Mouse (Mus musculus): ENCODE results near the gene Ahnak.

DNA sequence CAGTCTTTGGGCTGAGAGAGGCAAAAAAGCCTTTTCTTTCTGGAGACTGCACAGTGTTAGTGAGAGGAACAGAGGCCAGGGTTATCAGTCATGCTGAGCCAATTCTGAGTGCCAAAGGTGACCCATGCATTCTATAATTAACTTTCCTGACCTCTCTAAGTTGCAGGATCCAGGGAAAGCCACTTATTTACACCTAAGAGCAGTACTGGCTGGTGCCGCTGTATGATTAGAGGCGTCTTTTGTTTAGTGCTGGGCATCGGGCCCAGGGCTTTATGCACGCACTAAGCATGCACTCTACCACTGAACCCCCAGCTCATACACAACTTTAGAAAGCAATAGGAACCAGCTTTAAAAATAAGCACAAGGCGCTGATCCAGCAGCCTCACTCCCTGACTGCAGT is 128.2 kb downstream of the Ahnak start:
- TF ChIP-seq CTCF (IDR thresholded peaks at IDR 0.05; ENCODE audit: low read depth, low read length) (no peak), POLR2A (IDR thresholded peaks at IDR 0.05; ENCODE audit: insufficient read depth, low read length) (no peak)

Data from ES-Bruce4 (cell line).